Mouse (Mus musculus): ENCODE measurements around the gene Erlin1. TPM values are rescaled to one million over a fixed set of nuclear protein-coding genes. Genes with fewer than 3 reads are reported as not detected.

The Erlin1 gene
- 10 to 100 TPM; 20.8 to 22.3 TPM for total RNA-seq (2021)
- long read RNA-seq, experiment 1, transcript Erlin1-202 (12 exons, 3,136 nt), result minor isoform, 15 of 46 reads
- long read RNA-seq, experiment 1, transcript Erlin1-201 (12 exons, 3,228 nt), result minor isoform, 7 of 46 reads
- long read RNA-seq, experiment 1, transcript Erlin1-206 (11 exons, 3,172 nt), result major isoform, 22 of 46 reads
- long read RNA-seq, experiment 1, partial matches to known transcripts, result 1 of 46 reads
- long read RNA-seq, experiment 1, other reads (novel, unspliced or antisense), result 1 of 46 reads
- long read RNA-seq, experiment 2, transcript Erlin1-206 (11 exons, 3,172 nt), result major isoform, 10 of 22 reads
- long read RNA-seq, experiment 2, transcript Erlin1-202 (12 exons, 3,136 nt), result minor isoform, 6 of 22 reads
- long read RNA-seq, experiment 2, partial matches to known transcripts, result 2 of 22 reads
- long read RNA-seq, experiment 2, other reads (novel, unspliced or antisense), result 4 of 22 reads

DNA sequence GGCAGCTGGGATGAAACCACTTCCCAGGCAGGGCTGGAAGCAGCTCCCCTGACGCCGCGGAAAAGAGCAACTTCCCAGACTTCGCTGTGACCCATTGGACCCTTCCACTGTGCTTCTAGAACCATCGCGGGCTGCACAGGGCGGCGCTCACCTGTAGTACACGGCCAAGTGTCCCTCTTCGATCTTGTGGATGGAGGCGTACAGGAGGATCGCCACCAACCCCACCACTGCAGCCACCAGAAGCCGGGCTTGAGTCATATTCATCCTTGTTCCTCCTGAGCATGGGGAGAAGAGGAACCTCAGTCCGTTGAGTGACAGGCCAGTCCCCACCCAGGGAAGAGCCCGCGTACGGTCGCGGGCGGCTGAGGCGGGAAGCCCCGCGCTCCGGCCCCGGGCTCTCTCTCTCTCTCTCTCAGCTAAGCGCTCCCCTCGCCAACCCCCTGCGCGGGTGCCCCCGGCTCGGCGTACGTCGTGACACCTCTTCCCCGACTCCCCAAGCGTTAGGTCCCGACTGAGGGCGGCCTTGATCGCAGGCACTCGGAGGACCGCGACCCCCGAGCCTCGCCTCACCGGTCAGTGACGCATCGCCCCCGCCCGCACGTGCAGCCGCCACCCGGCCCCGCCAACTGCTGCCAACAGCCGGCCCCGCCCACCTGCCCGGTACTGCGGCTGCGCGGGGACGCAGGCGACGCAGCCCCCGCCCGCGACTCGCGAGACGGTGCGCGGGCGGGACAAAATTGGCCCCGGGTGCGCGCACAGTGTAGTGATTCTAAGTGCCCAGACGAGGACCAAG lies at the start of gene Erlin1:
Gene Erlin1 (minus strand): TSS at position 665 of the 793 bp plus-strand sequence.
- no peak for TF ChIP-seq CTCF (IDR thresholded peaks at IDR 0.05)
- peak; percentile 91 to 95 for DNase-seq (ENCODE audit: extremely low spot score in 1 of 2, low spot score in 2 of 2)
- peak within 1 kb of the TSS; percentile 88 for H3K27ac ChIP-seq
- intact Hi-C loops (cut with DNase I), result no loop called here
- H3K4me3 ChIP-seq, result peak within 1 kb of the TSS; percentile 96

DNA sequence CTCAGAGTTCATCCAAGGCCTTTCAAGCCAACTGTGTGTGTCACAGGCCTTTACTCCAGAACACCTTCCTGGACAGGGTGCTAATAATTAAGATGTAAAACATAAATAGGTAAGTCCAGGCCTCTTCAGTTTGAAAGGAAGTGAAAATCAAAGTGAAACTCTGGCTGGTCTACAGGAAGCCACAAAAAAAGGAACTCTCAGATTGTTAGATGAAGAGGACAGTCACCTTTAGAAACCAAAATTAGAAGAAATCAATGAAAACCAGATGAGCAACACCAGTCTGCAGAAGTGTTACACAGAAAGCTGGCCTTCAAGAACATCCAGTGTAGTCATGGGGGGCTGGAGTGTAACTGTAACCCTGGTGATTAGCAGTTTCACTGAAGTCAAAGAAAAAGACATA lies 48.2 kb upstream of the Erlin1 start:
- Histone ChIP-seq H3K27ac (no peak overlapping the region), H3K4me3 (no peak overlapping the region)
- no peak for DNase-seq (ENCODE audit: extremely low spot score in 1 of 2, low spot score in 2 of 2)
- intact Hi-C loops (cut with DNase I), result no loop called here
- no peak for TF ChIP-seq CTCF (IDR thresholded peaks at IDR 0.05)

DNA sequence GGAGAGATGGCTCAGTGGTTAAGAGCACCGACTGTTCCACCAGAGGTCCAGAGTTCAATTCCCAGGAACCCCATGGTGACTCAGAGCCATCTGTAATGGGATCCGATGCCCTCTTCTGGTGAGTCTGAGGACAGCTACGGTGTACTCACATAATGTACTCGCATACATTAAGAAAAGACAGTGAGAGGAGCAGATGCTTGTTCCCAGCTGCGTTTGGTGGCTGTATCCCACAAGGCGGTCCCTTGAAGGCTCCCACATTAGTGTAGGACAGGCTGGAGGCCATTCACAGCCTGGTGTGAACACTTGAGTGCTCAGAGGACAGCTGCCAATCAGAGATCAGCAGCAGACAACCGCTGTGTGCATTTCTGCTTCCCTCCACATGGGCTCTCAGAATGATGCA lies 42.1 kb upstream of the Erlin1 start:
- DNase-seq (ENCODE audit: extremely low spot score in 1 of 2, low spot score in 2 of 2), result no peak
- peak; percentile 37 for TF ChIP-seq CTCF (IDR thresholded peaks at IDR 0.05)
- H3K4me3 ChIP-seq, result no peak overlapping the region
- intact Hi-C loops (cut with DNase I), result no loop called here
- no peak overlapping the region for H3K27ac ChIP-seq

DNA sequence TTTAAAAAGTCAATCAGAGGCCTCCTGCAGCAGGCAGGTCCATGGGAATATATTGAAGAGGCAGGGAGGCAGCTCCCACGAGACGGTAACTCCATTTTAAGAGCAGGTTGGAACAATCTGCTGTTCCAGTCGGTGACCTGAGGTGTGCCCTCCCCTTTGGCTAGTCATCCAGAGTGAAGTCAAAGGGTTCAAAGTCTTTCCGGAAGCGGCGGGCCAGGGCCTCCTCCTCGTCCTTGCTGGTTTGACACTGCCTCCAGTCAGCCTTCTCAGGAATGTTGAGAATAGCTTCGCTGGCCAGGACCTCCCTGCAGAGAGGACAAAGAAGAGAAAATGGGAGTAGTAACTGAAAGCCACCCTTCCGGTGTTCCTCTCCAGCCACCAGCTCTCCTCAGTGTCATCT lies 40.8 kb upstream of the Erlin1 start:
- intact Hi-C loops (cut with DNase I), result no loop called here
- DNase-seq (ENCODE audit: extremely low spot score in 1 of 2, low spot score in 2 of 2), result no peak
- Histone ChIP-seq H3K27ac (no peak overlapping the region), H3K4me3 (no peak overlapping the region)
- no peak for TF ChIP-seq CTCF (IDR thresholded peaks at IDR 0.05)

- no peak overlapping the region for H3K4me3 ChIP-seq
- H3K27ac ChIP-seq, result no peak overlapping the region
- intact Hi-C loops (cut with DNase I), result loop anchor here (2.0 to 10.0 kb wide), 2 partner anchors 26 to 354 kb away; partner anchors contain the start of genes Cox15, Cutc and Cwf19l1
- no peak for DNase-seq (ENCODE audit: extremely low spot score in 1 of 2, low spot score in 2 of 2)
- TF ChIP-seq CTCF (IDR thresholded peaks at IDR 0.05), result no peak
Measured at GRCm38 (mm10) chr19:44108996-44109395, 39.4 kb upstream of the Erlin1 start.

DNA sequence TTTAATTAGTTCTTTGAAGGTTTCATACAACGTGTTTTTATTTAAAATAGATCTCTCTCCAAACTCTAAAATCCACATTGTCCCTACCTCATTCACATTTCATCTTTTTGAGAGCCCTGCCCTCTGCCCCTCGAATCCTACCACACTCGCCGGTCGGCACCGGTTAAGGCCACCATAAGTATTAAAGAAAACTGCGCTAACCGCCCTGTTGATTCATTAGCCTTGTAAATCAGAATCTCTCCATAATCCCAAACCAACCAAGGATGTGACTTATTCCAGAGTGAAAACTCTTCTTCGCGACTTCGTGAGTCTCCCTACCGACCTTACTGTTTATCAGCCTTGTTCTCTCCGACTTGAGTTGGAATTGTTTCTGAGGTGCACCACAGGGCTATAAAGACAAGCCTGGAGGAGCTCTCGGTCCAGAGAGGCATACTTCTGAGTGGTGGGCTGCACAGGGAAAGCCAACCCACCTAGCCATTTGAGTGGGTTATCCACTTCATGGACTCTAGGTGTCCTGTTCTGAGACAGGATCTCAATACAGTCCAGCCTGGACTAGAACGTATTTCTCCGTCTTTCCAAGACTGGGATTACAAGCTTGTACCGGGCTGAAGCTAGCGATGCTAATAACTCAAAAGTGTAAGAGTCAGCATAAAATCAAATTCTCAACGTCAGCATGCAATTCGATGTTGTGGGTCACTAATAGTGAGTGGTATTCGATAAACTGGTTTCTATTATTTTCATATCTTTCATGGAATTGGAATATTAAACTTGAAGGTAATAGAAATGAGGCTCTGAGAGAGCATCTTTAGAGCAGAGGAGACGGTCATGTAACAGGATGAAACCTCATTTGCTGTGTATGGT lies 38.3 kb upstream of the Erlin1 start:
- Histone ChIP-seq H3K27ac (peak overlapping the region; percentile 82), H3K4me3 (peak overlapping the region; percentile 94)
- intact Hi-C loops (cut with DNase I), result loop anchor here (2.0 to 10.0 kb wide), 2 partner anchors 27 to 353 kb away; partner anchors contain the start of genes Cox15, Cutc and Cwf19l1
- no peak for TF ChIP-seq CTCF (IDR thresholded peaks at IDR 0.05)
- DNase-seq (ENCODE audit: extremely low spot score in 1 of 2, low spot score in 2 of 2), result no peak

DNA sequence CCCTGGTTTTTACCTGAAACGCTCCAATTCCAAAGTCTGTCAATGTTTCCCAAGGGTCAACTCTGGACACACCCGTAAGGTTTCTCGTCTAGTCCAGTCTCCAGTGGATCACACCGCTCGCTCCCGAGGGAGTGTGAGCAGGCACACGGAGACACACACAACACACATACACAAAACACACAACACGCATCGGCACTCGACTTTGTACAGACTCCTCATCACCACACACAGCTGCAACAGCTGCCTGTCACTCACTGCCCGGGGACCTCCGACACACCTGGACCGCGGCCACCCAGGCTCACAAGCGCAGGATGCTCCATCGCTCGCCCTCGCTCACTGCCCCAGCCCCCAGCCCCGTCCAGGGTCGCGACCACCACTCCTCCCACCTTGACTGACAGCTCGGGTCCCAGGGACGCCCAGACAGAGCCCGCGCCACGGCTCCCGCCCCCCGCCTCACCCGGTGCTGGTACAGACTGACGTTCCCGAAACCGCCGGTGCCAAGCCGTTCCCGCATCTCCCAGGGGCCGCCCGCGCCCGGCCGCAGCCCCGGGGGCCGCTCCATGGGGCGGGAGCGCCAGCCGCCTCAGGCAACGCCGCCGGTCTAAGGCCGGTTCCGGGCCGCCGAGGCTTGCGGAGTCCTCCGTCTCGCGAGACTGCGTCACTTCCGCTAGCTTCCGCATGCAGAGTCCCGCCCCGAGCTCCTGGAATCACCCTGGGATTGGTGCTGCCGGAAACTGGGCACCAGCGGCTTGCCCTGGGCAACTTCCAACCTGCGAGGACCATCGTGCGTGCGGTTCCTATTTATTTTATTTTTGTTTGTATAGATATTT lies 37.5 kb upstream of the Erlin1 start, which contains the start of gene Chuk:
Gene Chuk (minus strand): TSS at position 650 of the 830 bp plus-strand sequence.
- no peak for TF ChIP-seq CTCF (IDR thresholded peaks at IDR 0.05)
- intact Hi-C loops (cut with DNase I), result loop anchor here (10.0 kb wide), 1 partner anchor 352 kb away; the partner anchor contains the start of genes Cox15 and Cutc
- peak; percentile 94 to 95 for DNase-seq (ENCODE audit: extremely low spot score in 1 of 2, low spot score in 2 of 2)
- H3K4me3 ChIP-seq, result peak within 1 kb of the TSS; percentile 94
- H3K27ac ChIP-seq, result peak within 1 kb of the TSS; percentile 82

DNA sequence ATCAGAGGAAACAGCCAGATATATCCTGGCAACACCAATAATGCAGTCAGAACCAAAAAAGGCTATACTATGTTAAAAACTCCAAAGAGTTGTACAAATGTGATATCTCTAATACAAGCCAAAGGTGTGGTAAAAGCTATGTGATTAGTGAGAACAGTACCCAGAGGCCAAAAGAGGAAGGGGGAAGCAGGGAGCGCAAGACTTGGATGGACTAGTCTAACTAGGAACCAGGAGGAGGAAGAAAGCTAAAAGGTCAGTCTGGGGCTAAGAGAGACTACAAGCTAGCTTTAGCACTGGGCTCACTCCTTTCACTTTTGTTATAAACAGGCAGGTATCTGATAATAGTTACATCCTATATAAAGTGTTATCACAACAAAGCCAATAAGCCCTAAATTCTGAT lies 34.8 kb upstream of the Erlin1 start:
- no peak overlapping the region for H3K27ac ChIP-seq
- DNase-seq (ENCODE audit: extremely low spot score in 1 of 2, low spot score in 2 of 2), result no peak
- no peak overlapping the region for H3K4me3 ChIP-seq
- intact Hi-C loops (cut with DNase I), result loop anchor here (10.0 kb wide), 1 partner anchor 350 kb away; the partner anchor contains the start of genes Cox15 and Cutc
- TF ChIP-seq CTCF (IDR thresholded peaks at IDR 0.05), result no peak

- DNase-seq (ENCODE audit: extremely low spot score in 1 of 2, low spot score in 2 of 2), result no peak
- Histone ChIP-seq H3K4me3 (no peak overlapping the region), H3K27ac (no peak overlapping the region)
- no peak for TF ChIP-seq CTCF (IDR thresholded peaks at IDR 0.05)
- intact Hi-C loops (cut with DNase I), result loop anchor here (10.0 kb wide), 1 partner anchor 348 kb away; the partner anchor contains the start of genes Cox15 and Cutc
Measured at GRCm38 (mm10) chr19:44103001-44103400, 33.4 kb upstream of the Erlin1 start.

- Histone ChIP-seq H3K27ac (no peak overlapping the region), H3K4me3 (no peak overlapping the region)
- no peak for DNase-seq (ENCODE audit: extremely low spot score in 1 of 2, low spot score in 2 of 2)
- TF ChIP-seq CTCF (IDR thresholded peaks at IDR 0.05), result no peak
- intact Hi-C loops (cut with DNase I), result loop anchor here (10.0 kb wide), 1 partner anchor 346 kb away; the partner anchor contains the start of genes Cox15 and Cutc
Measured at GRCm38 (mm10) chr19:44100840-44101239, 31.3 kb upstream of the Erlin1 start.
